Mouse (Mus musculus) C2C12 (cell line): ENCODE measurements around the gene Arhgap1.

ENCODE experiments used
- CTCF ChIP-seq: IDR thresholded peaks from one replicate; pipeline ENCODE4 v1.5.1; 2011; ENCODE audit not compliant: control insufficient read depth, insufficient read depth, insufficient read length
- MYOD1 ChIP-seq: IDR thresholded peaks from one replicate; pipeline ENCODE4 v1.6.1; 2011; ENCODE audit warnings: low read depth; ENCODE audit not compliant: control insufficient read depth, insufficient read length

DNA sequence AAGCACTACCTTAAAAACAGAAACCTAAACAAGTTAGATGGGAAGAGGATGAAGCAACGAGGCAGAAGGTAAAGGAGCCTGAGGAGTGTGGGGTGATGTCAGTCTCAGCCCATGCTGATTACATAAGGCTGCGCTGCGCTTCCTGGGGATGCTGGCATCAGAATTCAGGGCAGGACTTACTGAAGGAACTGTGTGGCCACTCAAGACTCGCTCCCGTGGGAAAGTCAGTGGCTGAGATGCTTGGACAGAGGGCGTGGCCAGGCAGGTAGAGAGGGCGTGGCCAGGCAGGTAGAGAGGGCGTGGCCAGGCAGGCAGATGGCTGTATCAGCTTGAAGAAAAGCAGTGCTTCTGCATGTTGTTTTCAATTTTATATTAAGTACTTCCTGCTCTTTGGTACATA lies 34.3 kb downstream of the Arhgap1 start:
- TF ChIP-seq CTCF (no peak), MYOD1 (no peak)
